Mouse (Mus musculus) stomach, adult 2 months (tissue): Measurements from ENCODE around the gene Zfp352. TPM values are rescaled to one million over a fixed set of nuclear protein-coding genes. Genes with fewer than 3 reads are reported as not detected.

Experiments used
- polyA plus RNA-seq: library from polyadenylated mRNA; depleted of rRNA; stranded (reverse); fragments of >200 nt; gene quantifications from 2 replicates; pipeline ENCODE4 v1.2.3, GENCODE M21; 2012; rRNA removed

The Zfp352 gene
- polyA plus RNA-seq: not detected in 2 replicates

GRCm38 (mm10) chr4:90218520-90218919 is at the start of gene Zfp352:
TSS of gene Zfp352 (plus strand) at chr4:90218820.

